Mouse (Mus musculus): ENCODE measurements around the gene Pcnx2.

Pcnx2 gene

DNA sequence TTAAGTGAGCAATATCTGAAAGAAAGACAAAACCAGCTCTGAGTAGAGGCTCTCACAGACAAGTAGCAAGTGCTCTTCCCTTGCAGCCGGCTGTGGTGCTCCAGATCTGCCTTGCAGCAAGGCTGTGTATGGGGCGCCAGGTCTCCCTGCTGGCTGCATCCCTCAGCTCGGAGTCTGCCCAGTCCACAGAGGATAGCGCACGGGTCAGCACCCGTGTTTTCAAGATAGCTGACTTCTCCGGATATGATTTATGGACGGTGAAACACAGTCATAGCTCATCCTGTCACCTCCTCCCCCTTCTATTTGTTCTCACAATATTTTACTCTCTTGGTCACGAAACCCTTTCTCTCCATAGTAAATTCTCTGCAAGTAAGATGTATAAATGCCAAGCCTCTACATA, 79.3 kb downstream of the Pcnx2 start:
- DNase-seq (ENCODE audit: low read depth), result no peak

DNA sequence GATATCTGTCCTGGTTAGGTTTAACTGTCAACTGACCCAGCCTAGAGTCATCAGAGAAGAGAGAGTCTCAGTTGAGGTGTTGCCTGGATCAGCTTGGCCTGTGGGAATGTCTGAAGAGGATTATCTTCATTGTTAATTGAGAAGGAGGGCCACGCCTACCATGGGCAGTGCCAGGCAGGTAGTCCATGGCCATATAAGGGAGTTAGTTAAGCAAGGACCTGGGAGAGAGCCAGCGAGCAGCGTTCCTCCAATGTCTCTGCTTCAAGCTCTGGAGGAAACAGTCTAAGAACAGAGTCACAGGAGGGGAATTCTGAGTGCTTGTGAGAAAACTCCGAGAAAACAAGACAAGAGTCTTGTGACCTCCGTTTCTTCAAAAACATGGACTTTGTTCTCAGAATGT, 81.4 kb downstream of the Pcnx2 start:
- no peak for DNase-seq (ENCODE audit: low read depth)

DNA sequence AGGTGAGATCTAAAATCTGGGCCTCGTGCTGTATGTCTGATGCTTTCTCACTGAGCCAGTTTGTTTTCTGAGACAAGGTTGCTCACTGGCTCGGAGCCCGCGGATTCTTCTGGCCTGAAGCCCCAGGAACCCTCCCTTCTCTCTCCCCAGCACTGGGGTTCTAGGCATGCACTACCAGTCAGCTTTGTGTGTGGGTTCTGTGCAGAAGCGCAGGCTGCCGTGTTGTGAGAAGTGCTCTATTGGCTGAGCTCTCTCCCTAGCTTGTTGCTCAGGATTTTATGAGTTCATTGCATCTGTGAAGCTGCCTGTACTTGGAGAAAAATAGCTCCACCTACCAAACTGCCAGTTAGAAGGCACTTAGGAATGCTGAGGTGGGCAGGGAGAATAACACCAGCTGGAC, 89.3 kb downstream of the Pcnx2 start:
- no peak for DNase-seq (ENCODE audit: low read depth)

DNA sequence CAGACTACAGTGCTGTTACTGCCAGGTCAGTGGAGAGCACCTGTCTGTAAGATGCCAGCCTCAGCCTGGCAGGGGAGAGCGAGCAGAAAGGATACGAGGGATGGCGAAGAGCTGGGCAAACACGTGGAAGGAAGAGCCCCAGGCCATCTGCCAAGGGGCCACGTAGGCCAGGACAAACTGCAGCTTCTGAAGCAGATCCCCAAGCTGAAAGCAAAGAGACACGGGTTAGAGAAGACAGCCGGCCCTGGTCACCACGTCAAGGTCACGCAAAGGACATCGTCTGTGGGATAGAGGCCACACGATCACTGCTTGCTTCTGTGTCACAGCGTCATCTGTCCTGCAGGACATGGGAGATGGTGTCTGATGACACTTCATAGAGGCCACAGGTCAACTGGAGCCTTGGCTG, 90.2 kb downstream of the Pcnx2 start:
- DNase-seq (ENCODE audit: low read depth), result no peak

DNA sequence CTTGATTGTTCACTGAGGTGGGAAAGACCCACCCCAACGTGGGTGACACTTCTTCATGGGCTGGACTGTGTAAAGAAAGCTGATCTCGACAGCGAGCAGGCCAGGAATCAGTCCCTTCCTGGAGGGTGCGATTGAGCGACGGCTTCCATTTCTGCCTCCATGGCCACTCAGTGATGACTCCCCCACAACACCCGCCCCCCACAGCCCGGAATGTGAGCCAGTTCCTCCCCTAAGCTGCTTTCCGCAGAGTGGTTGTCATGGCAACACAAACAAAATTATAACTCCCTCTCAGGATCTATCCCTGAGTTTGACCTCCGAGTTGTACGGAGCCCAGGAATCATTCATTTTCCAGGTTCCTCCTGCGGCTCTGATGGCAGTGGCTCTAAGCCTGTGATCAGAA, 91.7 kb downstream of the Pcnx2 start:
- no peak for DNase-seq (ENCODE audit: low read depth)

DNA sequence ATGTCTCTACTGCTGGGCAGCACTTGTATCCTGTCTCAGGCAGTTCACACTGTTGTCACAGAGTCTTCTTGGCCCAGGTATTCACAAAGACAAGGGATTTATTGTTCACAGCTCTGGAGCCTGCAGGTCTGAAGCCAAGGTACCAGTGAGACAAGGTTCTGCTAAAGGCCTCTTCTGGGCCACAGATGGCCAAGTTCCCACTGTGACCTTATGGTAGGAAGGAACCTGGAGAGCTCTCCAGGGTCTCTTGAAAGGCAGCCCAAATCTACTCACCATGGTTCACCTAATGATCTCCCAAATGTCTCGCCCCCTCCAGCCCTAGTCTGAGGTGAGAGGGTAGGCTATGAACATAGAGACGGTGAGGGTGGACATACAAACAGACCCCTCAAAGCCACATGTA, 101.1 kb downstream of the Pcnx2 start:
- DNase-seq (ENCODE audit: low read depth), result no peak

DNA sequence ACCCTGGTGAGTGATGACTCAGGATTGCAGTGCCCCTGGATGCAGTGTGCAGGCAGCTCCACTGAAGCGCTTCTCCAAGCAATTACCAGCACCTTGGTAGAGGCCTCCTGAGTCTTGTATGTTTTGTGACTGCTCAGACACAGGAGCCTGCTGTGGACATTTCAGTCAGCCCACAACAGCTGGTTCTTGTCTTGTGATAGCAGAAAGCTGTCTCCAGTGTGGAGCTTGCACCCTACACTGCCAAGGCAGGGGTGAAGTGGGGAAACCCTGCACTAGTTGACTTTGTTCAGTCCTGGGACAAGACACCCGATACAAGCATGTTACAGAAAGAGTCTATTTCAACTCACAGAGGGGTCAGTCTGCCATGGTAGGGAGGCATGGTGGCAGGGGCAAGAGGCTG, 102.8 kb downstream of the Pcnx2 start:
- no peak for DNase-seq (ENCODE audit: low read depth)

DNA sequence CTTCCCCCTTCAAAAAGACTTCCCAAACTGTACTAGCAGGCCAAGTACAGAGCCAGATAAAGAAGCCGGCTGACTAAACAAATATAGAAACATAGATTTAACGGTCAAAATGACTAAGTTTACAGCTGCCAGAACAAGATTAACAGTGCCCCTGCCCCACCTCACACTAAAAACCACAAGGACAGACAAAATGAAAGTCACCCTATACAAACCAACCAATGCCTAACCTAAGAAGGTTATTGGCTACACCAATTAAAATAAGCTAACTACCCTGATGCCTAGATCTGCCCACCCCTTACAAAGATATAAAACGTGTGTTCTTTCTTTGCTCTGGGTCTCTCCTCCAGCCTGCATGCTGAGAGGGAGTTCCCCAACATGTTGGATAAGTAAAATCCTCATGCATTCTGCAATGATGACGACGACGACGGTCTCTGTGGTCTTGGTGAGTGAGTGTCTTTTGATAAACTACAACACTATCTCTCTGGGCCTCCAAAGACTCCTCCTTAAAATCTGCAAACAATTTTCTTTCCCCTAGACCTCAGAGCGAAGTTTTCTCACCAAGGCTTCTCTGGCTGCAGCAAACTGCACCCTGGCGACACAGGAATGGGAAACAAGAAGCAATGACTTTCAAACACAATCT, 105.2 kb downstream of the Pcnx2 start:
- DNase-seq (ENCODE audit: low read depth), result no peak

DNA sequence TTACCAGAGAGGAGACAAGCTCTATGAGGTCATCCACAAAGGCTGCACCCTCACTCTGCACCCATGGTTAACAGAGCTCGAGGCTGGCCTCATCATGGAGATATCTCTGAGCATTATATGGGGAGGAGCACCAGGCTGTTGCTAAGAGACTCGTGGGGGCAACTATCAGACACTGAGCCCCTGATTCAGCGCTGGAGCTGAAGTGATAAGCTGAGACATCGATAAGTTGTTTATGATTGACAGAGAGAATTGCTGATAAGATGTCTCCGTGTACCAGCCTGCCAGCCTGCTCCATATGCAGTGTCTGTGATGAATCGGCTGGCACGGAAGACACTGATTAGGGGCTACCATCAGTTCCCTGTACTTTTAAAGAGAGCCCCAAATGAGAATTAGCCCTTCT, 111.2 kb downstream of the Pcnx2 start:
- no peak for DNase-seq (ENCODE audit: low read depth)

DNA sequence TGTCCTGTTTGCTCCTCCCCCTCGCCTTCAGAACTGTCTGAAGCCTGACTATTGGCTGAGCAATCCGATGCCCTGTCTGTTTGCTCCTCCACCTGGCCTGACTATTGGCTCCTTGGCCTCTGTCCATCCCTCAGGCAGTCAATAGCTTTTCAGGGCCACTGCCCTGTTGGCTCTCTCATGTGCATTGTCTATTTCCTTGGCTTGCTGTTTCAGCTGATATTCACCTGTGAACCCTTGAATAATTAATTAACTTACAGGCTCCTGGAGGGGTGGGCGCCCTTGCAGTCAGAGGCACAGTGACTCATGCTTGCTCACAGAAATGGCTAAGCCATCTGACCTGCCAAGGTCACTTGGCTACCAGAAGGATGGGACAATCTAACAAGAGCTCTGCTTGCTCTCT, 116.0 kb downstream of the Pcnx2 start:
- DNase-seq (ENCODE audit: low read depth), result no peak

DNA sequence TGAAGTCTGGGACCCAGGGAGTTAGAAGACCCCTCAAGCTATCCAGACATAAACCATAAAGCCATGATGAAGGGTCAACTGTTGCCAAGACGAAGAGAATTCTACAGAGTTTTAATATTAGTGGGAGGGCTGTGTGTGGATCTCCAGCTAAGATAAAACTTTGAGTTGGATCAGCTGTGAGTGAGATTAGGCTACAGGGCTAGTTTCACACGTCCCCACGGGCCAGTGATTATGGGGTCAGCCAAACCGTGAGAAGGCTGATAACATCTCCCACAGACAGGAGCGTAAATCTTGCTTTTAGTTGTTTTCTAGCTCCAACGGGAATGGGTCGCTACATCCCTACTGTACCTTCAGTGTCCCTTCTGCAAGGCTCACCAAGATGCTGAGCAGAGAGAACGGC, 118.5 kb downstream of the Pcnx2 start:
- no peak for DNase-seq (ENCODE audit: low read depth)

DNA sequence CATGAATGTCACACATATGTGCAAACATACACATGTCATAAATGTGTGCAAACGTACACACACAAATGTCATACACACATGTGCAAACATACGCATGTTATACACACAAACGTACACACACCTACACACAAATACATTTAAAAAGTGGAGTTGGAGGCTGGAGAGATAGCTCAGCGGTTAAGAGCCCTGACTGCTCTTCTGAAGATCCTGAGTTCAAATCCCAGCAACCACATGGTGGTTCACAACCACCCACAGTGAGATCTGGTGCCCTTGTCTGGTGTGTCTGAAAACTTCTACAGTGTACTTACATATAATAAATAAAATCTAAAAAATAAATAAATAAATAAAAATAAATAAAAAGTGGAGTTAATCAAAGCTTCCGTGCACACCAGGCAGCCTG, 119.2 kb downstream of the Pcnx2 start:
- DNase-seq (ENCODE audit: low read depth), result no peak

DNA sequence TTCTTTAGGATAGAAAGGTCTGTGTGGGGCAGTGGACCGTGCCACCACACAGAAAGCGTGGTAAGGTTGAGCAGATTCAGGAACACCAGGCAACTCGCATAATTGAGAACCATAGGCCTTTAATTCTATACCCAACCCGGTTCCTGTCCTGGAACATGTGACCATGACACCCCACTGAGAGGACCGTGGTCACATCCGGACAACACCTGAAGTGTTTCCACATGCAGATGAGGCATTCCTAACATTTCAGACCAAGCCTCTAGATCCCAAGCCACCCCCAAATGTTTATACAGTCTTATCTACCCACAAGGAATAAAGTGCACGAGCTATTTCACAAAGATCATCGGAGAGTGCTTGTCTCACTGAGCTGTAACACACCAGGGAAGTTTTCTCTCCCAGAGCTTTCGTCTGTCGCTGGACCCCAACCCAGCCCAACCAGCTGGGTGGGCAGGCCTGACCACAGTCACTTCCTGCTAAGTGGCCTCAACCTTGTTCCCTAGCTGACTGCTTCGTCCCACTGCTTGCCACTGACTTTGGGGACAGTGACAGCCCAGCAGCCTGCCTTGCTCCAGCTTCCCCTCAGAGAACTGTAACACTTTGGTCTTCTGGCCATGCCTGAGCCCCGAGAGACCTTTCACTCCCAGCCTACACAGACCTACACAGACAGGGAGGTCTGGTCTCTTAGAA, 120.5 kb downstream of the Pcnx2 start:
- no peak for DNase-seq (ENCODE audit: low read depth)

DNA sequence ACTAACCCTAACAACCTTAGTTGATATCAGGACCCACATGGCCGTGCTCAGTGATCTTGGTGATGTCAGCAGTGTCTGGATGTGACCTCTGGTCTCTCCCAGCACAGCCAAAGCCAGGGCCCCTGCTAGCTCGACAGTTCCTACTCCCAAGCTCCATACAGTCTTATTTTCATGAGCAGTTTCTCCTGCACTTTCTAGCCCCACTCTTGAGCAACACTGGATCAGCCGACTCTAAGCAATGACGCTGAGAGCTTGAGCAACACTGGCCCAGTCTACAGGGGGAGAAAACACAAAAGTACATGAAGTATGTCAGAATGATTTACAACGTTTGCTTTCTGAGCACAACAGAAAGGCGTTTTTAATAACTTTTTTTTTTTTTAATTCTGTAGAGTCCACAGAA, 121.3 kb downstream of the Pcnx2 start:
- no peak for DNase-seq (ENCODE audit: low read depth)

DNA sequence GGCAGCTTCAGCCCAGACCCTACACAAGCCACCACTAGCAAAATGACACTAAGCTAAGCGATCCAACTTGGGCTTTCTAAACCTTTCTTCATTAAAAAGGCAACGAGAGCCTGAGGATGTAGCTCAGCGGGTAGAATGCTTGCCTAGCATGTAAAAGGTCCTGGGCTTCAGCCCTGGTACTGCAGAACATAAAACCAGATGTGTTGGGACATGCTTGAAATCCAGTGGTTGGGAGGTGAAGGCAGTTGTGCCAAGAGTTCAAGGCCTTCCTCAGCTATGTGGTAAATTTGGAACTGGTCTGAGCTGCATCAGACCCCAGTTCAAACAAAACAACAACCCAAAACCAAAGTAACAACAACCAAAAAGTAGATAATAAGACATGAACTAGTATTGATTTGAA, 121.8 kb downstream of the Pcnx2 start:
- no peak for DNase-seq (ENCODE audit: low read depth)

DNA sequence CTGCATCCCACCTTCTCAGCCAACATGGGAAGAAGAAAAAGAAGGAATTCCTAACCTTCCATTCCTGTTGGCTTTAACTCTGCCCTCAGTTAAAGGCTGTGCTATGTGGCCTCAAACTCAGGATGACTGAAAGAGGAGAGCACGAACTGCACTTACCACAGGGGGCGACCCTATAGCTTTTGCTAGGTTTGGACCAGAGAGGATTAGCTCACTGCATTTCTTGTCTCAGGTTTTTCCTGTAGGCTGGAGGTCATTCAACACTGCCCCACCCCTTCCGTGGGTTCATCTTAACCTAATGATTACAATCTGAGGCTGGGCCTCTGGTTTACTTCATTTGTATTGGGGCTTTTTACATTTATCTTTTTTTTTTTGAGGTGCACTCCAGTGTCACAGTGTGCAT, 123.1 kb downstream of the Pcnx2 start:
- no peak for DNase-seq (ENCODE audit: low read depth)

DNA sequence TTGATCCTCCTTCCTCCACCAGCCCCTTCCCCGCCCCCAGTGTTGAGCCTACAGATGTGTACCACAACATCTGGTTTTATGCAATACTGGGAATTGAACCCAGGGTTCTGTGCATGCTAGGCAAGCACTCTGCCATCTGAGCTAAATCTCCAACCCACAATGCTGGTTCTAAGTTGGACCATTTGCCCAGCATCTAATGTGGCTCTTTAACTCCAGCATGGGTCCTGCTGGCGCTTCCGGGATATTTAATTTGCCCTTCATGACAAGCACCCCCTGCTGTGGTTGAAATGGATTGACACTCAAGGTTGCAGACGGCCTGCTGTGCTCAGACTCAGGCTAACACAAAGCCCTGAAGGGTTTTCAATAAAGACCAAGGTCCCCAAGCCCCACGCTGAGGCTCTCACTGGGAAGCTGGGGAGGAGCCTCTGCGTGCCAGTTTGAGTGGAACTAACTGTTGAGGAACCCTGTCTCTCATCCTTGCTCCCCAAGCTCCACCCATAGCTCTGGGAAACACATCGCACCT, 124.8 kb downstream of the Pcnx2 start:
- DNase-seq (ENCODE audit: low read depth), result no peak

DNA sequence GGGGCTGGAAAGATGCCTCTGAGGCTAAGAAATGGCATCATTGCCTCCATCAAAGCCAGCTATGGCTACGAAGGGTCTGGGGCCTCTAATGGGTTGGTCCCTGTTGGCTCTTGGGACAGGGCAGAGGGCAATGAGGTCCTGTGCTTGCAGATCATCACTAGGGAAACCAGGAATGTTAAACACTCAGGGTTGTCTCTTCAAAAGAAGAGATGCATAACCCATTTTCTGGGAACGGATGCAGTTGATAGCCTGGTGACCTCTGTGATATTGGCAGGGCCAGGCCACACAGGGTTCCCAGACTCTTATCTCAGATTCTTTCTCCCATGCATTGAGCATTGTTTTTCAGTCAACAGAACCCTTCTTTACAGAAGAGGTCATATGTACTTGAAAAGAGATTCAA, 125.8 kb downstream of the Pcnx2 start:
- no peak for DNase-seq (ENCODE audit: low read depth)

DNA sequence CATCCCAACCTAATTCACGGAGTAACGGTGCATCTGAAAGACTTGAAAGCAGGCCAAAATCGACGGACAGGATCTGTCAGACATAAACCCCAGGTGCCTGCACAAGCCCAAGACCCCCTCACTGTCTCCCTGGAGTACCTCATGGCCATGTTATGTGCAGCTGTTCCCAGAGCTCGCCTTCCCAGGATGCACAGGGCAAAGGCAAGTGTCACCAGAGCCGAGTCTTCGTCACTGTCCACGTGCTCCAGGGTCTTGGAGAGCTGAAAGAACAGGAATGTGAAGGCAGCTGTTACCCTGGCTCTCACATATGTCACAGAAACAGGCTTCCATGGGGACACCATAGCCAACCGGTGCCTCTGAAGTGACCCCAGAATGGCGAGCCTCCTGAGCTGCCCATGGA, 130.0 kb downstream of the Pcnx2 start:
- no peak for DNase-seq (ENCODE audit: low read depth)

DNA sequence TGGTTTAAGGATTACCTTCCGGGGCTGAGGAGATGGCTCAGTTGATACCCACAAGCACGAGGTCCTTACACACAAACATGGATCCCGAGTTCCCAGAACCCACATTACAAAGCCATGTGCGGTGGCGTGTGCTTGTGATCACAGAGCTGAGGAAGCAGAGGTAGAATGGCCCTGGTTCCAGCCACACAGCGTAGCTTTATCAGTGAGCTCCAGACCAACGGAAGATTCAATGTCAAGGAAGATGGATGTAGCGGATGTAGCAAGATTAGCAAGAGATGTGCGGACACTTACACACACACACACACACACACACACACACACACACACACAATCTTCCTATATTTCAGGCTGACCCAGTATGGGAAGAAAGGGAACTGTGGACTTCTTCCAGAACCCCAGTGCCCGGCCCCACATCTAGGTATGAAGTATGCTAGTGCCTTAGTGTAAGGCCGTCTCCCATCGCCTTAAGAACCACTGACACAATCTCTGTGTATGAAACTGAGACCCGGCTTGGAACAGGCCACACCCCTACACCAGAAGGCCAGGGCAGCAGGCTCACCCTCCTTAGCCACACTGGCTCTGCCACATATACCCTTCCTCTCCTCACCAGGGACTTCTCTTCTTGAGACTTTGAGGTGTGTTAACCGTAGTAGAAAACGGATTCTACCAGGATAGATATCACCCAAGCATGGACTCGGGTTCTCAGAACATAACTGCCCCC, 134.9 kb downstream of the Pcnx2 start:
- DNase-seq (ENCODE audit: low read depth), result no peak

DNA sequence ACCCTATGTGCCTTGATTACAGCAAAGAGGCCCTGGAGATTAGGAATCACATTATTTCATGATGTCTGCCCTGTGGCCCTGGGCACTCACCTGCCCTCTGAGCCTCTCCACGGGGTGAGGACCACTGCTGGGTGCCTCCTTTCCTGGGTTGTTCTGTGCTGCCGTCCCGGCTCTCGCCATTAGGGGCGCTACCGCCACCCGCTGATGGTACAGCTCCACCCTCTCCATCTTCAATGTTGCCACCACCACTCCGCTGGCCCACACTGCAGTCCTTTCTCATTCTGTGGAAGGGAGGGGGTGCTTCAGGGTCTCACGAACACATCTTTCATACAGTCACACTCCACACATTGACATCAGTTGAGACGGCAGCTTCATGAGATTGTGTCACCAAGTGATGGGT, 139.1 kb downstream of the Pcnx2 start:
- no peak for DNase-seq (ENCODE audit: low read depth)

DNA sequence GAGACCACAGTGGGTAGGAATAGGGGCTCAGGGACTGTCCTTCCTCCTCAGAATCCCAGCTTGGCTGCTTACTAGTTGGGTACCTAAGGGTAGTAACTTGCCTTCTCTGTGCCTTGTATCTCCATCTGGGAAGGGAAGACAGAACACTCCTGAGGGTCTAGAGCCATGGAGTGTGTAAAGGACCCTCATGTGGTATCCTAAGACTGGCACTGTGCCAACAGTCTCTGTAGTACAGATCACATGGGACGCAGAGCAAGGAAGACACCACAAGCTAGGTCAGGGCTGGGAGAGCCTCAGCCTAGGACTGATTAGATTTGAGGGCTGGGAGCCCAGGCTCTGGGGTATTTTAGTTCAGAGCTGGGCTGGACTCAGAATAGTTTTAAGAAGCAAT, 141.0 kb downstream of the Pcnx2 start:
- no peak for DNase-seq (ENCODE audit: low read depth)

DNA sequence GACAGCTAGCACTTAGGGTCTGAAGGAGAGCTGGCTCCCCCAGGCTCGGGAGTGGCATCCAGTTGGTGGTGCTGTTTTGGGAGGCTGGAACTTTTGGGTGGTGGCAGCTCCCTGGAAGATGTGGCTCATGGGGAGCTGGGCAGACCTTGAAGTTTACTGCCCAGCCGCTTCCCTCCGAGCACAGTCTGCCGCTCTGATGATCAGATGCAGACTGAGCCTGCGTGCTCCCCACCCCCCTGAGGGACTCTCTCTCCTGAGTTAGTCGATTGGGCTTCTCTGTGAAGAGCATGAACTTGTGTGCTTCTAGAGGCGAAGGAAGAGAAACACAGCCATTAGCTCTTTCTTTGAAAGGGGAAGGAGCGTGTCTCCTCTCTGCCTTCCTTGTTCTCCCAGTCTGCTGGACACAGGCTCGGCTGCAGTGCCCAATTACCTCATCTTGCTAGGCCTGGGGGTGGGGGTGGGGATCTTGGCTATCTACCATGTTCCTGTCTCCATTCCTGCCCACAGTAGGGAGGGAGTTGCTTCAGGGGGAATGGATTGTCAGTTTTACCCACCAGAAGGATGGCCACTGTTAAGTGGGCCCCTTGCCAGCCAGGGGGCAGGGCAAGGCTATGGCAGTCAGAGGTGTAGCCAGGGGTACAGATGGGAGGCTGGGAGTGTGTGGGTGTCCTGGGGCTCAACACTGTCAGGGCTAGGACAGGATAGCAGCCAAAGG, 141.6 kb downstream of the Pcnx2 start:
- no peak for DNase-seq (ENCODE audit: low read depth)

All from c-Kit-positive CD71-negative TER-119-negative erythroid progenitor cells, embryonic 14.5 days (primary cell).